Mouse (Mus musculus): ENCODE measurements around the gene Mast3.

Gene Mast3

GRCm38 (mm10) chr8:70801830-70802229 lies 3.0 kb downstream of the Mast3 start:
- DNase-seq = no peak

- DNase-seq = peak; percentile 43 to 46
Measured at GRCm38 (mm10) chr8:70801156-70801555, 3.7 kb downstream of the Mast3 start.

- DNase-seq = peak; percentile 49 to 53
Measured at GRCm38 (mm10) chr8:70800648-70801047, 4.2 kb downstream of the Mast3 start.

- DNase-seq = no peak
Measured at GRCm38 (mm10) chr8:70798281-70798680, 6.6 kb downstream of the Mast3 start.

- DNase-seq = peak; percentile 85 to 86
Measured at GRCm38 (mm10) chr8:70797081-70798070, 7.5 kb downstream of the Mast3 start.

GRCm38 (mm10) chr8:70796403-70797080 lies 8.3 kb downstream of the Mast3 start:
- DNase-seq = no peak

- no peak for DNase-seq
Measured at GRCm38 (mm10) chr8:70795370-70795769, 9.5 kb downstream of the Mast3 start.

GRCm38 (mm10) chr8:70794215-70794614 lies 10.6 kb downstream of the Mast3 start:
- DNase-seq = no peak

- DNase-seq = peak; percentile 95 to 97
Measured at GRCm38 (mm10) chr8:70792700-70793099, 12.2 kb downstream of the Mast3 start.

GRCm38 (mm10) chr8:70791975-70792691 lies 12.7 kb downstream of the Mast3 start:
- DNase-seq = peak; percentile 100

GRCm38 (mm10) chr8:70791294-70791701 lies 13.6 kb downstream of the Mast3 start:
- peak; percentile 78 to 80 for DNase-seq

GRCm38 (mm10) chr8:70790846-70791245 lies 14.0 kb downstream of the Mast3 start:
- DNase-seq = no peak

GRCm38 (mm10) chr8:70789046-70789445 lies 15.8 kb downstream of the Mast3 start:
- DNase-seq = no peak

- DNase-seq = peak in 1 of 2 experiments; percentile 22
Measured at GRCm38 (mm10) chr8:70787941-70788667, 16.8 kb downstream of the Mast3 start.

GRCm38 (mm10) chr8:70787051-70787445 lies 17.8 kb downstream of the Mast3 start:
- DNase-seq = no peak

GRCm38 (mm10) chr8:70786291-70787050 lies 18.4 kb downstream of the Mast3 start:
- DNase-seq = no peak

- DNase-seq = no peak
Measured at GRCm38 (mm10) chr8:70780093-70780492, 24.8 kb downstream of the Mast3 start.

- peak; percentile 98 to 99 for DNase-seq
Measured at GRCm38 (mm10) chr8:70776496-70777444, 28.1 kb downstream of the Mast3 start, which contains the start of gene Pik3r2. Gene Pik3r2 (minus strand): TSS chr8:70776713.

GRCm38 (mm10) chr8:70775851-70776495 lies 28.9 kb downstream of the Mast3 start:
- DNase-seq = peak in 1 of 2 experiments; percentile 25

- no peak for DNase-seq
Measured at GRCm38 (mm10) chr8:70775227-70775626, 29.6 kb downstream of the Mast3 start.
